Mouse (Mus musculus) hindbrain, embryonic 16.5 days (tissue): Measurements from ENCODE around the gene Tmsb15l. TPM values are rescaled to one million over a fixed set of nuclear protein-coding genes. Genes with fewer than 3 reads are reported as not detected.

Source experiments
- ATAC-seq: fragments of 200-750 bp; cut with Nextera tagmentation; 2 replicates; pipeline ENCODE4 v1.8.0; 2017; ENCODE audit warnings: moderate TSS enrichment, moderate library complexity
- H3K27ac ChIP-seq: fragments of 300-500 bp; sonication (generic); 2 replicates; pipeline ENCODE4 v1.5.1; 2014; ENCODE audit warnings: low read depth, mild to moderate bottlenecking, control low read depth, low read length, moderate library complexity
- H3K27me3 ChIP-seq: fragments of 300-500 bp; sonication (generic); replicated peaks from 2 replicates; pipeline ENCODE4 v1.6.1; 2014; ENCODE audit warnings: low read length; ENCODE audit not compliant: control insufficient read depth, insufficient read depth
- H3K36me3 ChIP-seq: fragments of 300-500 bp; sonication (generic); 2 replicates; pipeline ENCODE4 v1.6.1; 2014; ENCODE audit warnings: mild to moderate bottlenecking, low read length, moderate library complexity, mixed read lengths; ENCODE audit not compliant: control insufficient read depth, insufficient read depth
- H3K4me1 ChIP-seq: fragments of 300-500 bp; sonication (generic); 2 replicates; pipeline ENCODE4 v1.6.1; 2014; ENCODE audit warnings: low read depth, low read length; ENCODE audit not compliant: control insufficient read depth, insufficient read depth
- H3K4me2 ChIP-seq: fragments of 300-500 bp; sonication (generic); 2 replicates; pipeline ENCODE4 v1.6.1; 2014; ENCODE audit warnings: mild to moderate bottlenecking, low read length, control low read depth, moderate library complexity
- H3K4me3 ChIP-seq: fragments of 300-500 bp; sonication (generic); 2 replicates; pipeline ENCODE4 v1.5.1; 2014; ENCODE audit warnings: mild to moderate bottlenecking, low read length, control low read depth, moderate library complexity
- H3K9ac ChIP-seq: fragments of 300-500 bp; sonication (generic); 2 replicates; pipeline ENCODE4 v1.6.1; 2014; ENCODE audit warnings: low read depth, mild to moderate bottlenecking, control low read depth, low read length, moderate library complexity
- H3K9me3 ChIP-seq: fragments of 300-500 bp; sonication (generic); 2 replicates; pipeline ENCODE4 v1.6.1; 2014; ENCODE audit warnings: mild to moderate bottlenecking, low read length, moderate library complexity; ENCODE audit not compliant: control insufficient read depth
- WGBS: fragments of 180-500 bp; shearing (Covaris S2); extraction: QIAGEN DNeasy Blood & Tissue Kit; methylation state at CpG from one replicate; pipeline ENCODE4 v1.1.7; 2014; 5-methylcytosine and 5-hydroxymethylcytosine counted together
- polyA plus RNA-seq: library from polyadenylated mRNA; unstranded; fragments of >200 nt; fragmentation: Nextera tagmentation; extraction: Ambion mirVana; gene quantifications from 2 replicates; pipeline ENCODE4 v1.2.1, GENCODE M21; 2015

The Tmsb15l gene
- 7.4 and 7.7 TPM in 2 replicates for polyA plus RNA-seq

GRCm38 (mm10) chrX:136976424-136977084 lies at the start of gene Tmsb15l, which contains the start of gene Tmsb15b1:
Gene Tmsb15l (minus strand): TSS chrX:136976869.
Gene Tmsb15b1 (minus strand): TSS chrX:136976874.
- H3K4me2 ChIP-seq: peak within 1 kb of the TSS; percentile 59
- no peaks in the 10 kb centered on the region for H3K27me3 ChIP-seq
- H3K36me3 ChIP-seq: no peaks in the 10 kb centered on the region
- no peak within 1 kb of the TSS for H3K27ac ChIP-seq
- peak; percentile 100 for ATAC-seq
- no peaks in the 10 kb centered on the region for H3K4me1 ChIP-seq
- 26% methylated on average over 13 of the region's 15 CpGs for WGBS
- peak within 1 kb of the TSS; percentile 53 for H3K4me3 ChIP-seq
- peak within 1 kb of the TSS; percentile 61 for H3K9ac ChIP-seq
- no peaks in the 10 kb centered on the region for H3K9me3 ChIP-seq

GRCm38 (mm10) chrX:137019310-137019709 lies 42.6 kb upstream of the Tmsb15l start:
- WGBS: 23% methylated on average over 1 of the region's 1 CpGs
- no peak overlapping the region for H3K27ac ChIP-seq
- H3K4me2 ChIP-seq: no peak overlapping the region
- no peaks in the 10 kb centered on the region for H3K9me3 ChIP-seq
- no peaks in the 10 kb centered on the region for H3K36me3 ChIP-seq
- H3K4me3 ChIP-seq: no peak overlapping the region
- ATAC-seq: peak; percentile 64; the same call in 1 of the 2 replicates
- no peaks in the 10 kb centered on the region for H3K4me1 ChIP-seq
- H3K9ac ChIP-seq: no peak overlapping the region
- no peaks in the 10 kb centered on the region for H3K27me3 ChIP-seq

- no peak overlapping the region for H3K4me2 ChIP-seq
- H3K36me3 ChIP-seq: no peaks in the 10 kb centered on the region
- WGBS: 67% methylated on average over 1 of the region's 1 CpGs
- no peak overlapping the region for H3K4me3 ChIP-seq
- H3K27me3 ChIP-seq: no peaks in the 10 kb centered on the region
- ATAC-seq: no peak
- no peaks in the 10 kb centered on the region for H3K4me1 ChIP-seq
- no peak overlapping the region for H3K27ac ChIP-seq
- no peak overlapping the region for H3K9ac ChIP-seq
- H3K9me3 ChIP-seq: no peaks in the 10 kb centered on the region
Measured at GRCm38 (mm10) chrX:137017668-137018067, 41.0 kb upstream of the Tmsb15l start.

DNA sequence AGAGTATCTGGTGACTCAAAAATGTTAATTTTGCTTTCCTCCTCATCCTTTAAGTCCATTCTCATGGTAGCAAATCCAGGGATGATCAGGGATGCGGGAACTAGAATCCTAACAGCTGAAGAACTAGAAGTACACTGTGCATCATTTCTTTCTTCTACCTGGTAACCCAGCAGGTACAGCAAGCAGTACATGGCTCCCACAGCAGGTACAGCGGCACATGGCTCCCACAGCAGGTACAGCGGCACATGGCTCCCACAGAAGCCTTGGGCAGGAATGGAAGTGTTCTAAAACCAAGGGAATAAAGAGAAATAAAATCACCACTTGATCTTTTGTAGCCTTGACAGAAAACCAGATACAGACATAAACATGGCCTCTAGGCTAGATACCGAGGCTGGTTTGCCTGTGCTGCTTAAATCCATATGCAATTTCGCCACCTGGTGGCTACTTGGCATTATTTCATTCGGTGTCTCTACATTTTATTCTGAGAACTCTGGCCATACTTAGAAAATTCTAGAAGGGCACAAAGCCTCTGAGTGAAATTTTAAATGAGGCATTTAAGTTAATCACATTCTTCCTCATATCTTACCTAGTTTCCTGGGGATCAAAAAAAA lies 38.5 kb upstream of the Tmsb15l start:
- no peaks in the 10 kb centered on the region for H3K27me3 ChIP-seq
- no peaks in the 10 kb centered on the region for H3K9me3 ChIP-seq
- no peaks in the 10 kb centered on the region for H3K36me3 ChIP-seq
- no peak overlapping the region for H3K4me2 ChIP-seq
- H3K4me1 ChIP-seq: no peaks in the 10 kb centered on the region
- WGBS: 52% methylated on average over 6 of the region's 6 CpGs
- no peak overlapping the region for H3K27ac ChIP-seq
- no peak overlapping the region for H3K9ac ChIP-seq
- no peak overlapping the region for H3K4me3 ChIP-seq
- peak; percentile 77 for ATAC-seq

DNA sequence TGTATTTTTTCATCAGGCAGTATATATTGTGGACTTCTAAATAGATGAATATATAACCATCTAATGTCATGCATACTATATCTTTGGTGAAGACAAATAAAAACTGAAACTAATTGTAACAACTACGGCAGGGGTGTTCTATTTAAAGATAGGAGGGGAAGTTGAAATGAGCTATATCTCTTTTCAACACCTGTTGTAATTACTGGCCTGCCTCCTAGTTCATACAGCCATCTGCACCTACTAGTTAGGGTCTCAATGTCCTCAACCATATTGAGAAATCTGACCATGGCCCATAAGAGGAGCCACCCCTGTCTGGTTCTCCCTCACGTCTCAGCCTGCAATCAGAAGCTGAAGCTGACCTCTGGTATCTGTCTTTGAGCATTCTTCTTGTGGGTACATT lies 19.6 kb upstream of the Tmsb15l start:
- no peak for ATAC-seq
- H3K4me3 ChIP-seq: no peak overlapping the region
- H3K27me3 ChIP-seq: no peaks in the 10 kb centered on the region
- H3K9me3 ChIP-seq: no peaks in the 10 kb centered on the region; the same call in 1 of the 2 replicates
- peaks cover 7% of the 10 kb centered on the region for H3K4me1 ChIP-seq
- WGBS: 89% methylated on average over 2 of the region's 2 CpGs
- no peaks in the 10 kb centered on the region for H3K36me3 ChIP-seq
- H3K27ac ChIP-seq: no peak overlapping the region
- no peak overlapping the region for H3K4me2 ChIP-seq
- H3K9ac ChIP-seq: no peak overlapping the region

DNA sequence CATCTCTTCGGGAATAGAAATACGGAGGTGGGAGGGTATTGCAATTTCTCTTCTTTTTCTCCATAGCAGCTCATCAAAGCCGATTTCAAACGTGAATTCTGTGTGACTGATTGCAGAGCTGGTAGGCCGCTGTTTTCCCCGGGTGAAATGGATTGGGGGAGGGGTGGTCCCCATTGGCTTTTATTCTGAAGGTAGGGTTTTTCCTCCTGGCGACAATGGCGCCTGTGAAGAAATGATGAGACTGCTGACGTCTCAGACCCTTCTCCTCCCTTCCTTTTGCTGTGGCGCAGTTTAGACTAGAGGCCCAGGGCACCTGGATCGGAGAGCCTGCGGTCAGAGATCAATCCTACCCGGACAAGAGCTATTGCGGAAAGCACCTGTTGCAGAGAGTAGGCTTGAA lies 17.0 kb upstream of the Tmsb15l start:
- no peak for ATAC-seq
- H3K4me2 ChIP-seq: peak overlapping the region; percentile 63
- WGBS: 27% methylated on average over 13 of the region's 14 CpGs

DNA sequence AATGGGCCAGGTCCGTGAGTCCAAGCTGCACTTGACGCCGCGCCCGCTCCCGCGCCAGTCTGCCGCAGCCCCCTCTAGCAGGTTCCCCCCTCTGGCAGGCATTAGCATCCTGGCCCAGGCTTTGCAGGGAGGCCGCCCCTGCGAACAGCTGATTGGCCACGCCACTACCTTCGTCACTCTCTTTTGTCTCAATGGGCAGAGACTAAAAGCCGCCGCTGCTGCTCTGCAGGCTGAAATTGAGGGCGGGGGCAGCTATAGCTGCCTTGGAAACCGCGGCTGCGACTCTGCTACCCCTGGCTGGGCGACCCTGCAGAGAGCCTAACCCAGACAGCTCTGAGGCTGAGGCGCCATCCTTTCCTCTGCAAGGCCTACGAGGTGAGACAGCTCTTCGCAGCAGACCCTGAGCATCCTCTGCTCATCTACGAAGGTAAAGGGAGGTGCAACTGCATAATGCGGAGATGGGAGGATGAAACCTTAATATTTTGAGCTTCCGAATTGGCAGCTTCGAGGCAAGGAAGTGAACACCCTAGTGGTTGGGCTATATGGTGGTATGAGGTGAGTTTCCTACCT lies 16.4 kb upstream of the Tmsb15l start, which contains the start of gene Zcchc18:
TSS of gene Zcchc18 (plus strand) at position 178 of the 570 bp plus-strand sequence.
- H3K36me3 ChIP-seq: no peaks in the 10 kb centered on the region
- H3K9ac ChIP-seq: peak within 1 kb of the TSS; percentile 71
- H3K4me2 ChIP-seq: peak within 1 kb of the TSS; percentile 63
- ATAC-seq: peak; percentile 99
- H3K27me3 ChIP-seq: no peaks in the 10 kb centered on the region
- H3K9me3 ChIP-seq: no peaks in the 10 kb centered on the region; the same call in 1 of the 2 replicates
- H3K27ac ChIP-seq: peak within 1 kb of the TSS; percentile 85
- peaks cover 10% of the 10 kb centered on the region for H3K4me1 ChIP-seq
- 15% methylated on average over 25 of the region's 26 CpGs for WGBS
- peak within 1 kb of the TSS; percentile 53 for H3K4me3 ChIP-seq

More for the DNA sequence above, 17.0 kb upstream of the Tmsb15l start:
- Histone ChIP-seq H3K27ac (peak overlapping the region; percentile 85), H3K4me1 (peaks cover 10% of the 10 kb centered on the region), H3K9me3 (no peaks in the 10 kb centered on the region; the same call in 1 of the 2 replicates), H3K9ac (peak overlapping the region; percentile 71), H3K4me3 (peak overlapping the region; percentile 53), H3K36me3 (no peaks in the 10 kb centered on the region), H3K27me3 (no peaks in the 10 kb centered on the region)

- H3K9me3 ChIP-seq: no peaks in the 10 kb centered on the region; the same call in 1 of the 2 replicates
- H3K4me3 ChIP-seq: peak overlapping the region; percentile 53
- ATAC-seq: peak; percentile 74
- peak overlapping the region; percentile 85 for H3K27ac ChIP-seq
- peak overlapping the region; percentile 71 for H3K9ac ChIP-seq
- no peaks in the 10 kb centered on the region for H3K36me3 ChIP-seq
- peak overlapping the region; percentile 63 for H3K4me2 ChIP-seq
- no peaks in the 10 kb centered on the region for H3K27me3 ChIP-seq
- WGBS: 26% methylated on average over 19 of the region's 19 CpGs
- peaks cover 10% of the 10 kb centered on the region for H3K4me1 ChIP-seq
Measured at GRCm38 (mm10) chrX:136992191-136992965, 15.7 kb upstream of the Tmsb15l start.
